Mouse (Mus musculus) liver, embryonic 15.5 days (tissue): Measurements from ENCODE around the gene Lrrc66. TPM values are rescaled to one million over a fixed set of nuclear protein-coding genes. Genes with fewer than 3 reads are reported as not detected.

ENCODE experiments used
- polyA plus RNA-seq: library from polyadenylated mRNA; unstranded; fragments of >200 nt; fragmentation: Nextera tagmentation; extraction: Ambion mirVana; gene quantifications from 2 replicates; pipeline ENCODE4 v1.2.1, GENCODE M21; 2015

The Lrrc66 gene
- polyA plus RNA-seq, 1 experiment from 2014 or later = 0.03 TPM

Other genes with a start within 250 kb of the Lrrc66 start
- not detected in 2 replicates for gene Cwh43, start 226.5 kb downstream of the Lrrc66 start, polyA plus RNA-seq
- gene Dcun1d4, start 151.5 kb downstream of the Lrrc66 start, polyA plus RNA-seq = 2.5 and 2.9 TPM in 2 replicates
- gene Sgcb, start 15.3 kb upstream of the Lrrc66 start, polyA plus RNA-seq = 2.5 and 2.9 TPM in 2 replicates
- not detected in 2 replicates for gene Spata18, start 18.9 kb upstream of the Lrrc66 start, polyA plus RNA-seq